Mouse (Mus musculus): ENCODE results near the gene Fam171a1. TPM values are rescaled to one million over a fixed set of nuclear protein-coding genes. Genes with fewer than 3 reads are reported as not detected.

Fam171a1 gene
- polyA plus RNA-seq, 1 experiment from 2014 or later, result 23.7 TPM

DNA sequence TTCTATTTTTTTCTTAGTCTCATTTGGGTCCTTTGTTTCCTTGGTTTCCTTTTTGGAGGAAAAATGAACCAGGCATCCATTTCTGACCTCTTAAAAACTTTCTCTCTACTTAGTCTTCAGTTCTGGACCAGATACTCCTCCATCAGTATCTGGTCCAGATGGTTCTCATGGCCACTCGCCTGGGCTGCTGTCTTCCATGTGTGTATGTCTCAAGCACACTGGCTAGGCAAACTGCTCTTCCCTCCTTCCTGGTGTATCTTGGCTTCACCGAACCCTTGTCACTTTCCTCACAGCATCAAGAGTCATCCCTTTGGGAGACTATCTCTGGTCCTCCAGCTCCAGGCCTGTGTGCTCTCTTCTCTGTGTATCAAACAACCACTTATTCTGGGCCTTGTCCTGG, 25.0 kb downstream of the Fam171a1 start:
- H3K27ac ChIP-seq (replicated peaks), result peak overlapping the region; percentile 40
- H3K4me1 ChIP-seq, result peaks cover 78% of the 10 kb centered on the region
- no peak overlapping the region for H3K9ac ChIP-seq
- H3K4me3 ChIP-seq, result no peak overlapping the region
- H3K27me3 ChIP-seq (replicated peaks), result no peaks in the 10 kb centered on the region
- peak overlapping the region; percentile 12; the same call in 1 of the 2 replicates for H3K4me2 ChIP-seq
- 57% methylated on average over 2 of the region's 2 CpGs for WGBS
- no peak for ATAC-seq (ENCODE audit: extremely low read depth, insufficient number of reproducible peaks, low FRiP score, low TSS enrichment)
- no peaks in the 10 kb centered on the region for H3K36me3 ChIP-seq
- no peaks in the 10 kb centered on the region for H3K9me3 ChIP-seq

DNA sequence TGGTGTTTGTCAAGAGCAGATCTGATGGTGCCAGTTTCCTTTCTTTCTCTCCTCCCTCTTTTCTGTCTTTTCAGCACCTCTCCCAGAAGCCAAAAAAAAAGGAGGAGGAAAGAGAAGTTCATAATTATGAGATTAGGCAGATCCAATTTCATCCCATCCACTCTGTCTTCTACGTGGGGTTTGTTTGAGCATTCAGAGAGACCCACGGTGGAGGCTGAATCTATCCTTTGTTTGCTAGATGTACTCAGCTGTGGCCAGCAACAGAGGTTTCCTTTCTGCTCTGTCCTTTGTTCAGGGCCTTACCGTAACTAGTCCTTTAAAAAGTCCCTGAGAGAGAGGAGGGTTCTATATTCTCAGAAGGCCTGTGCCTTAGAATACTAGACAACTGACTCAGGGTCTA, 25.6 kb downstream of the Fam171a1 start:
- H3K4me1 ChIP-seq, result peaks cover 78% of the 10 kb centered on the region
- no peaks in the 10 kb centered on the region for H3K9me3 ChIP-seq
- H3K27ac ChIP-seq (replicated peaks), result peak overlapping the region; percentile 40
- no peak overlapping the region for H3K4me2 ChIP-seq
- WGBS, result 46% methylated on average over 3 of the region's 3 CpGs
- H3K4me3 ChIP-seq, result no peak overlapping the region
- no peaks in the 10 kb centered on the region for H3K36me3 ChIP-seq
- no peak for ATAC-seq (ENCODE audit: extremely low read depth, insufficient number of reproducible peaks, low FRiP score, low TSS enrichment)
- no peaks in the 10 kb centered on the region for H3K27me3 ChIP-seq (replicated peaks)
- no peak overlapping the region for H3K9ac ChIP-seq

DNA sequence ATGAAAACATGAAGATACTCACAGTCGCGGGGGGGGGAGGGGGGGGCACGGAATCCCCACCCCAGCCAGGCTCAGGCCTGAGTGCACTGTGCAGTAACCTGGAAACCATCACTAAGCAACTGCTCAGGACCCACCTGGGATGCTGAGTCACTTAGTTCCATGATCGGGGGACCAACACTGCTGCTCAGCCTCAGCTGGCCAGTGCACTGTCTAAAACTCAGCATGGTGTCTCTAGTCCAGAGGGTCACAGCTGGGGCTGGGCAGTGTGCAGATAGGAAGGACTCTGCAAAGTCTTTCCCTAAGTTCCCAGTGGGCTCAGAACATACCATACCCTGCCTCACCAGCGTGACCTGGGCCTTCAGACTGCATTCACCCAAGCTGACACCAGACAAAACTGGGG, 26.6 kb downstream of the Fam171a1 start:
- Histone ChIP-seq H3K4me2 (no peak overlapping the region), H3K36me3 (no peaks in the 10 kb centered on the region), H3K9ac (no peak overlapping the region), H3K27me3 (replicated peaks) (no peaks in the 10 kb centered on the region), H3K4me3 (no peak overlapping the region), H3K27ac (replicated peaks) (no peak overlapping the region), H3K9me3 (no peaks in the 10 kb centered on the region), H3K4me1 (peaks cover 78% of the 10 kb centered on the region)
- ATAC-seq (ENCODE audit: extremely low read depth, insufficient number of reproducible peaks, low FRiP score, low TSS enrichment), result no peak
- WGBS, result 67% methylated on average over 5 of the region's 5 CpGs

DNA sequence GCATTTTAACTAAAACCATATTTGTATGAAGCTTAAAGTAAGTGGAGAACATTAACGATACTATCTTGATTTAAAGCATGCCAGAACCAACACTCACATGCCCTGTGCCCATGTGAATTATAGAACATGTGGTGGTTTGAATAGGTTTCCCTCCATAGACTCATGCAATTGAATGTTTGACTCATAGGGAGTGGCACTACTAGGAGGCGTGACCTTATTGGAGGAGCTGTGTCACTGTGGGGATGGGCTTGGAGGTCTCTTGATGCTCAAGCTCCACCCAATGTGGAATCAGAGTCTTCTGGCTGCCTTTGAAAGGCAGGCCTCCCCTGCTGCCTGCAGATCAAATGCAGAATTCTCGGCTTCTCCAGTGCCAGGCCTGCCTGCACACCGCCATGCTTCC, 27.8 kb downstream of the Fam171a1 start:
- Histone ChIP-seq H3K36me3 (0 out of 2 replicates have a peak, but pooled peaks cover 4% of the 10 kb centered on the region), H3K4me1 (peaks cover 75% of the 10 kb centered on the region), H3K27ac (replicated peaks) (no peak overlapping the region), H3K27me3 (replicated peaks) (no peaks in the 10 kb centered on the region), H3K9ac (no peak overlapping the region), H3K4me2 (no peak overlapping the region), H3K9me3 (no peaks in the 10 kb centered on the region), H3K4me3 (no peak overlapping the region)
- WGBS, result 83% methylated on average over 4 of the region's 4 CpGs
- ATAC-seq (ENCODE audit: extremely low read depth, insufficient number of reproducible peaks, low FRiP score, low TSS enrichment), result no peak

DNA sequence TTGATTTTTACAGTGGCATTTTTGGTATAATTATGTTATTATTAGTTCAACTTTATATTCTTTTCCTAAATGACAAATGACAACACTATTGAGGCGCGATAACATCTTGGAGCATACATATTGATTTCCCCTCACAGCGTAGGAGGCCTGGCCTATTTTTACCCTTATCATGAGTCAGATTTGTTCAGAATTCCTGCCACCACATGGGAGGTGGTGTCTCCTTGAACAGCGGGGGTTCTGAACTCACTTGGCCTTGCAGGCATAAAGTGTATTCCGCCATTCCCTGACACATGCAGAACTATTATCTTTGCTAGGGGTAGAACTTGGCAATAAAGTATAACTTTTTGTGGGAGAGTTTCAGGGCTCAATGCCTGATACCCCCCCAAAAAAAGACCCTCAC, 30.3 kb downstream of the Fam171a1 start:
- peaks cover 56% of the 10 kb centered on the region for H3K4me1 ChIP-seq
- ATAC-seq (ENCODE audit: extremely low read depth, insufficient number of reproducible peaks, low FRiP score, low TSS enrichment), result no peak; the same call in 1 of the 2 replicates
- no peaks in the 10 kb centered on the region for H3K27me3 ChIP-seq (replicated peaks)
- H3K27ac ChIP-seq (replicated peaks), result no peak overlapping the region
- no peak overlapping the region for H3K9ac ChIP-seq
- 60% methylated on average over 5 of the region's 5 CpGs for WGBS
- H3K9me3 ChIP-seq, result no peaks in the 10 kb centered on the region
- 0 out of 2 replicates have a peak, but pooled peaks cover 4% of the 10 kb centered on the region for H3K36me3 ChIP-seq
- H3K4me3 ChIP-seq, result no peak overlapping the region
- no peak overlapping the region for H3K4me2 ChIP-seq

DNA sequence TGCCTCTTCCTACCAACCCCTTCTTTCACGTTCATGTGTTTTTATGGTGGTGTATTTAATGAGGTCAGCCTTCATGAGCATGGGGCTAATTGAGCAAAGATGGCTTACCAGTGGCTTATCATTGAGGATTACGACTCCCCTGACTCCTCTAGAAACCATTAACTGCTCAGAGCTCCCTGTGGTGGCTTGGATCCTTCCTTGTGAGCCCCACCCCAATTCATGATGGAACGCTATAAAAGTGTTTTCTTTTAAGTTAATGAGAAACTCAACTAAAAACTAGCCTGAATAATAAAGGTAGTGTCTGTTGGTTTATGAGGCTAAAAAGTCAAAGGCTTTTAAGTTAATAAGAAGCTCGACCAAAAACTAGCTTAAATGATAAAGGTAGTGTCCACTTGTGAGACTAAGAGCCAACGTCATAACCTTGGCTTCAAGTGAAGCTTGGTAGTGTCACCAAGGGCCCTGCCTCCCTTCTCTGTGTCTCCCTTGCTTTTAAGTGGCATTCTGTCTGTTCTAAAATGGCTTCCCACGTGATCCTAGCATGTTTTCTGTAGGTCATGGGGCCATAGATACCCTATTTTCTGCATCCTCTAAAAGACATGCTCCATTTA, 33.6 kb downstream of the Fam171a1 start:
- no peak for ATAC-seq (ENCODE audit: extremely low read depth, insufficient number of reproducible peaks, low FRiP score, low TSS enrichment)
- Histone ChIP-seq H3K27ac (replicated peaks) (no peak overlapping the region), H3K9me3 (no peaks in the 10 kb centered on the region), H3K36me3 (0 out of 2 replicates have a peak, but pooled peaks cover 4% of the 10 kb centered on the region), H3K27me3 (replicated peaks) (no peaks in the 10 kb centered on the region), H3K4me2 (no peak overlapping the region), H3K9ac (no peak overlapping the region), H3K4me1 (peaks cover 41% of the 10 kb centered on the region), H3K4me3 (no peak overlapping the region)
- WGBS, result 81% methylated on average over 6 of the region's 6 CpGs

DNA sequence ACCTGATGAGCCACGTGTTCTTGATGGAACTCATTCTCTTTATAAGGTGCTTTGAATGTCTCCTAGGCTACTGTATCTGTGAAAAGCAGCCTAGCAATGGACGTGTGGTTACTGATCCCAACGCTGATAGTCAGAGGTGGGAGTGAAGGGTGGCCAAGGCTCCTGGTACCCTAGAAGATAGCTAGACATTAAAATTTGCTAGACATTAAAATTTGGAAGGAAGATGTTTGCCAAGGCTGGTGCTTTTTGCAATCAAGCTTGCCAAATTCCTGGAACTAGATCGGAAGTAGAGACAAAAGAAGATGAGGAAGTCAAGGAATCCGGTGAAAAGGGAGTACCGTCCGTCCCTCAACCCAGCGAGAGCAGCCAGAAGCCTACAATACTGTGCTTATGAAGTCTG, 34.7 kb downstream of the Fam171a1 start:
- Histone ChIP-seq H3K9ac (no peak overlapping the region), H3K4me1 (peaks cover 33% of the 10 kb centered on the region), H3K4me3 (no peak overlapping the region), H3K36me3 (0 out of 2 replicates have a peak, but pooled peaks cover 4% of the 10 kb centered on the region), H3K9me3 (no peaks in the 10 kb centered on the region), H3K27ac (replicated peaks) (no peak overlapping the region), H3K27me3 (replicated peaks) (no peaks in the 10 kb centered on the region), H3K4me2 (no peak overlapping the region)
- no peak for ATAC-seq (ENCODE audit: extremely low read depth, insufficient number of reproducible peaks, low FRiP score, low TSS enrichment)
- 86% methylated on average over 8 of the region's 8 CpGs for WGBS

DNA sequence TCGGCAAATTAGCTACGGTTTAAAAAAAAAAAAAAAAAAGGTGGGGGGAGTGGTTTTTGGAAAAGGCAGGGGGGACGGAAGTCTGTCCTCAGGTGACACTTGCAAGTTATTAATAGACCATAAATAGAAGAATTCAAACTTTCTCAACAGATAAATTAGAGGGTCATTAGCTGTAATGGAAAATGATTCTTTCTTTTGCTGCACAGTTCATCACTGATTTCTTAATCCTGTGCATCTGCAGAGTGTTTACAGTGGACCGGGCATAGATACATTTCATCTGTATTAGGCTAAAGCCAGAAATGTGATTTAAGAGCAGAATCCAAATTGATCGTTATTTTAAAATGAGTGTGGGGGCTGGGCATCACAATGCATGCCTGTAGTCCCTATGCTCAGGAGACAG, 36.3 kb downstream of the Fam171a1 start:
- 0 out of 2 replicates have a peak, but pooled peaks cover 4% of the 10 kb centered on the region for H3K36me3 ChIP-seq
- H3K27me3 ChIP-seq (replicated peaks), result no peaks in the 10 kb centered on the region
- H3K4me3 ChIP-seq, result no peak overlapping the region
- 69% methylated on average over 5 of the region's 5 CpGs for WGBS
- H3K27ac ChIP-seq (replicated peaks), result no peak overlapping the region
- H3K4me1 ChIP-seq, result peaks cover 34% of the 10 kb centered on the region
- no peak for ATAC-seq (ENCODE audit: extremely low read depth, insufficient number of reproducible peaks, low FRiP score, low TSS enrichment)
- H3K9ac ChIP-seq, result no peak overlapping the region
- no peaks in the 10 kb centered on the region for H3K9me3 ChIP-seq
- no peak overlapping the region for H3K4me2 ChIP-seq

DNA sequence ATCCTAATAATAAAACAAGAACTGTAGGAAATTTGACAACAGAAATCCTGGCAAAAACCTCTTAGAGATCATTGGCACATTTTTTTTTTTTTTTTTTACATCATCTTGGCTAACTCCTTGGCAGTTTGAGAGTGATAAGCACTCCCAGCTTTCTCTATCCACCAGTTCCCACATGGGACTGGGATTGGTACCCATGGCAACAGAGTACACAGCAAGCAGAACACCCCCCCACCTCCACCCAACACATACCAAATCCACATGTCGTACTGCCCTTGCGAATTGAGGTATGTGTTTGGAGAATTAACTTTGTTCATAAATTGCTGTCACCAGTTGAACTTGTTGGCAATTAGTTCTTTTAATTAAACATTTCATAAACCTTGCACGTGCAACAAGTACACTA, 37.3 kb downstream of the Fam171a1 start:
- no peak overlapping the region for H3K27ac ChIP-seq (replicated peaks)
- peaks cover 40% of the 10 kb centered on the region for H3K4me1 ChIP-seq
- 0 out of 2 replicates have a peak, but pooled peaks cover 2% of the 10 kb centered on the region for H3K36me3 ChIP-seq
- H3K9me3 ChIP-seq, result no peaks in the 10 kb centered on the region
- no peak overlapping the region for H3K4me2 ChIP-seq
- no peaks in the 10 kb centered on the region for H3K27me3 ChIP-seq (replicated peaks)
- no peak overlapping the region for H3K4me3 ChIP-seq
- WGBS, result 68% methylated on average over 3 of the region's 3 CpGs
- H3K9ac ChIP-seq, result no peak overlapping the region
- no peak for ATAC-seq (ENCODE audit: extremely low read depth, insufficient number of reproducible peaks, low FRiP score, low TSS enrichment)

DNA sequence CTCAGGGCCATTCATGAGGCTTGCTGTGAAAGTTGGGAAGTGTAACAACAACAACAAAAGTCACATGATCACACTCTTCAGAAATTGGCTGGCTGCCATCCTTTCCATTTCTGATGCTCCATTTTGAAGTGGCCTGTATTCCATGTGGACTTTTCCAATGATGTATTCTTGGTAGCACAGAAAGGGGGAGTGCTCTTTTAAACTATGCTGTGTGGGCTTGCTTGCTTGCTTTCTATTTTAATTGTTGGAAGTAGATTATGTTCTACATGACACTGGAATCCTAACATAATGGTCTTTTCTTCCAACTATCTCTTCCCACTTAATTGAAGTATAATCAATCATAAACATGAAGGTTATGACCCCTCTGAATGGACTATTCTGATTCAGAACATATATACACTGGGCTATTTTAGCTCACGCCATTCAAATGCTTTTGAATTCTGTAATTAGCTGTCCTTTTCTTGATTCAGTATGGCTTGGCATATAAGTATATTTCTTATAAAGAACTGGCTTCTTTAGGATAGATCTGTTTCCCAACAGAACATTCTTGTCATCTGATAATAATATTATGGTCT, 40.2 kb downstream of the Fam171a1 start:
- WGBS, result 75% methylated on average over 1 of the region's 1 CpGs
- Histone ChIP-seq H3K4me1 (peaks cover 68% of the 10 kb centered on the region), H3K36me3 (no peaks in the 10 kb centered on the region), H3K9ac (no peak overlapping the region), H3K27ac (replicated peaks) (no peak overlapping the region), H3K4me2 (no peak overlapping the region), H3K9me3 (no peaks in the 10 kb centered on the region), H3K4me3 (no peak overlapping the region), H3K27me3 (replicated peaks) (no peaks in the 10 kb centered on the region)
- ATAC-seq (ENCODE audit: extremely low read depth, insufficient number of reproducible peaks, low FRiP score, low TSS enrichment), result no peak

DNA sequence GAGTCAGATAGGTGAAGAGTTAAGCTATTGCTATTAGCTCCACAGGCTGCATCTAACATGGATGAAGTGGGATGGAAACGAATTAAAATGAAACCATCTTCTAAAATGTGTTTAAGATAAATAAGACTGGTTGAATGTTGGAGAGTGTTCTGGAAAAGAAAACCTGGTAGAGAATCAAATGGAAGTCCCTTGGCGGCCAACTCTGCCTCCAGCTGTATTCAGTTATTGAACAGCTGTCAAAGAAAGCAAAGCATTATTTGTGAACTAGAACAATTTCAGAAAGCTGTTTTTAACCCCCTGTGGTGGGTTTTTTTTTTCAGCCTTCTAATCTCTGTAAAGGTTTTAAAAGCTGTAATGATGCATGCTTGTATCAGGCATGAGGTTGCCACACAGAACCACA, 41.0 kb downstream of the Fam171a1 start:
- no peak for ATAC-seq (ENCODE audit: extremely low read depth, insufficient number of reproducible peaks, low FRiP score, low TSS enrichment)
- H3K4me3 ChIP-seq, result no peak overlapping the region
- H3K9me3 ChIP-seq, result no peaks in the 10 kb centered on the region
- WGBS, result 79% methylated on average over 2 of the region's 2 CpGs
- no peaks in the 10 kb centered on the region for H3K36me3 ChIP-seq
- H3K27ac ChIP-seq (replicated peaks), result no peak overlapping the region
- H3K4me2 ChIP-seq, result no peak overlapping the region
- H3K27me3 ChIP-seq (replicated peaks), result no peaks in the 10 kb centered on the region
- no peak overlapping the region for H3K9ac ChIP-seq
- peaks cover 66% of the 10 kb centered on the region for H3K4me1 ChIP-seq

DNA sequence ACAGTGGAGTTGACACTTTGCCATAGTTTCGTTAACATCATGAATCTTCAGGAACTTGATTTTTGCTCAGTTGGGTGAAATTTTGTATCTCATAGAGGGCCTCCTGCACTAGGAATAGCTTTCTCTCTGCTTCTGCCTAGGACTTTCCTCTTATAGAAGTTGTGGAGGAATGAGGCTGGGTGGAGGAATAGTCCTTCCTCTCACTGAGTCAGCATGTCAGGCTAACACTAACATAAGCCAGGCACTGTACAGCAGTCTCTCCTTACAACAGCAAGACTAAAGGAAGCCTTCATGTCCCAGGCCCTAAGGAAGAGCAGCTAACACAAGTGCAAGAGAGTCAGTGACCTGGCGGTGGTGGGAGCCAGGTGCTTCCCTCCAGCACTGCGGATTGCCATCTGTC, 43.0 kb downstream of the Fam171a1 start:
- 0 out of 2 replicates have a peak overlapping the region, but pooled peaks have one; percentile 13 for H3K9ac ChIP-seq
- no peak overlapping the region for H3K4me3 ChIP-seq
- H3K9me3 ChIP-seq, result no peaks in the 10 kb centered on the region
- H3K36me3 ChIP-seq, result no peaks in the 10 kb centered on the region
- no peaks in the 10 kb centered on the region for H3K27me3 ChIP-seq (replicated peaks)
- 69% methylated on average over 3 of the region's 3 CpGs for WGBS
- H3K4me1 ChIP-seq, result peaks cover 71% of the 10 kb centered on the region
- ATAC-seq (ENCODE audit: extremely low read depth, insufficient number of reproducible peaks, low FRiP score, low TSS enrichment), result no peak
- H3K4me2 ChIP-seq, result no peak overlapping the region
- H3K27ac ChIP-seq (replicated peaks), result no peak overlapping the region
